ENCODE assay signal across 11 mouse cellular contexts in genomic region chr15:10599413-10599812, GRCm38 (mm10). TPM values are rescaled to one million over a fixed set of nuclear protein-coding genes. Genes with fewer than 3 reads are reported as not detected.
DNase-seq lines count a peak whose midpoint lies in the region; ATAC-seq and TF ChIP-seq lines count a peak whose summit lies in the region.
"Had no signal": no experiment of that assay in that cellular context is flagged by ENCODE, and none has a peak within 500 bp of the region (broad histone marks: within the 10 kb centered on the region; RNA-seq: fewer than 3 reads in every experiment).

No protein-coding gene starts in this region.

- TF ChIP-seq CTCF in forebrain, postnatal 0 days (IDR thresholded peaks at IDR 0.05; ENCODE audit: low read depth) = no peak

- H3K27me3 ChIP-seq in forebrain, postnatal 0 days (ENCODE audit: insufficient read depth, low read length) = no peaks in the 10 kb centered on the region
- H3K27me3 ChIP-seq in forebrain, embryonic 14.5 days (replicated peaks; ENCODE audit: control insufficient read depth, insufficient read depth, low read length) = no peaks in the 10 kb centered on the region
- no peaks in the 10 kb centered on the region for H3K27me3 ChIP-seq in midbrain, embryonic 14.5 days (ENCODE audit: control insufficient read depth, insufficient read depth, low read length)
- H3K27me3 ChIP-seq in midbrain, embryonic 10.5 days (ENCODE audit: low read depth, poor library complexity, severe bottlenecking) = no peaks in the 10 kb centered on the region

- H3K9me3 ChIP-seq in forebrain, postnatal 0 days (ENCODE audit: low read length) = no peaks in the 10 kb centered on the region
- 0 out of 2 replicates have a peak, but pooled peaks cover 3% of the 10 kb centered on the region for H3K9me3 ChIP-seq in forebrain, embryonic 14.5 days (replicated peaks; ENCODE audit: control insufficient read depth, low read length)
- H3K9me3 ChIP-seq in midbrain, embryonic 14.5 days (ENCODE audit: control insufficient read depth, low read length) = no peaks in the 10 kb centered on the region
- peaks cover 9% of the 10 kb centered on the region for H3K9me3 ChIP-seq in midbrain, embryonic 10.5 days (replicated peaks)

- peak; percentile 65 for ATAC-seq in forebrain, postnatal 0 days
- ATAC-seq in forebrain, embryonic 14.5 days = no peak
- no peak for ATAC-seq in midbrain, embryonic 14.5 days (ENCODE audit: low FRiP score, low TSS enrichment)
- ATAC-seq in hematopoietic stem cell, adult 5-6 weeks (replicated peaks in 1 of 2; ENCODE audit: insufficient read depth in 1 of 2, low FRiP score in 2 of 2, low TSS enrichment in 1 of 2, low read depth in 1 of 2, poor library complexity in 2 of 2, severe bottlenecking in 2 of 2) = peak; percentile 94 to 96

- H3K4me1 ChIP-seq in forebrain, postnatal 0 days (ENCODE audit: insufficient read depth) = no peaks in the 10 kb centered on the region
- no peaks in the 10 kb centered on the region for H3K4me1 ChIP-seq in forebrain, embryonic 14.5 days (ENCODE audit: control insufficient read depth, insufficient read depth, low read length)
- no peaks in the 10 kb centered on the region for H3K4me1 ChIP-seq in midbrain, embryonic 14.5 days (ENCODE audit: control insufficient read depth, insufficient read depth, low read length)
- peaks cover 23% of the 10 kb centered on the region for H3K4me1 ChIP-seq in midbrain, embryonic 10.5 days

- no peak overlapping the region for H3K4me3 ChIP-seq in forebrain, postnatal 0 days (ENCODE audit: low read depth, low read length)
- H3K4me3 ChIP-seq in forebrain, embryonic 14.5 days (ENCODE audit: low read depth, low read length) = no peak overlapping the region
- H3K4me3 ChIP-seq in midbrain, embryonic 14.5 days (replicated peaks; ENCODE audit: low read depth, low read length) = no peak overlapping the region
- H3K4me3 ChIP-seq in midbrain, embryonic 10.5 days = no peak overlapping the region

- 73% methylated on average over 7 of the region's 7 CpGs for WGBS in forebrain, postnatal 0 days
- 84% methylated on average over 7 of the region's 7 CpGs for WGBS in forebrain, embryonic 14.5 days
- WGBS in midbrain, embryonic 14.5 days = 75% methylated on average over 7 of the region's 7 CpGs
- WGBS in midbrain, embryonic 10.5 days = 80% methylated on average over 7 of the region's 7 CpGs

- no peak for DNase-seq in forebrain, postnatal 0 days
- no peak for DNase-seq in forebrain, embryonic 14.5 days (ENCODE audit: low spot score)
- peak; percentile 30 for DNase-seq in midbrain, embryonic 14.5 days
- DNase-seq in midbrain, embryonic 10.5 days (ENCODE audit: low spot score) = no peak
- DNase-seq in urinary bladder, postnatal 10 days (ENCODE audit: low spot score) = no peak
- no peak for DNase-seq in cerebellum, adult 11 months
- DNase-seq in c-Kit-positive CD71-positive TER-119-positive erythroid progenitor cells, embryonic 14.5 days (ENCODE audit: low spot score) = no peak
- DNase-seq: right cerebral cortex, postnatal 14 days had no signal

- H3K4me2 ChIP-seq in forebrain, postnatal 0 days (ENCODE audit: low read depth) = no peak overlapping the region
- no peak overlapping the region for H3K4me2 ChIP-seq in forebrain, embryonic 14.5 days (ENCODE audit: low read length)
- H3K4me2 ChIP-seq in midbrain, embryonic 14.5 days (ENCODE audit: low read length) = no peak overlapping the region

- no peak overlapping the region for H3K27ac ChIP-seq in forebrain, postnatal 0 days (ENCODE audit: low read depth, low read length)
- H3K27ac ChIP-seq in forebrain, embryonic 14.5 days (ENCODE audit: low read depth, low read length) = no peak overlapping the region
- no peak overlapping the region for H3K27ac ChIP-seq in midbrain, embryonic 14.5 days (replicated peaks; ENCODE audit: low read depth, low read length)
- H3K27ac ChIP-seq in midbrain, embryonic 10.5 days (replicated peaks) = no peak overlapping the region; the same call in 1 of the 2 replicates

- H3K36me3 ChIP-seq in forebrain, postnatal 0 days (ENCODE audit: insufficient read depth) = no peaks in the 10 kb centered on the region
- no peaks in the 10 kb centered on the region for H3K36me3 ChIP-seq in forebrain, embryonic 14.5 days (ENCODE audit: control insufficient read depth, insufficient read depth, low read length)
- no peaks in the 10 kb centered on the region for H3K36me3 ChIP-seq in midbrain, embryonic 14.5 days (ENCODE audit: control insufficient read depth, insufficient read depth, low read length)
- H3K36me3 ChIP-seq in midbrain, embryonic 10.5 days = peaks cover 48% of the 10 kb centered on the region

- no peak overlapping the region for H3K9ac ChIP-seq in forebrain, postnatal 0 days
- no peak overlapping the region for H3K9ac ChIP-seq in forebrain, embryonic 14.5 days (ENCODE audit: low read length)
- no peak overlapping the region for H3K9ac ChIP-seq in midbrain, embryonic 14.5 days (replicated peaks; ENCODE audit: low read length)

RNA-seq across cellular contexts. Expression of gene Ttc23l, which starts 40.9 kb away (rescaled TPM):
- total RNA-seq in forebrain, postnatal 0 days (2014; rRNA removed) = not detected in 2 replicates
- not detected in 2 replicates for polyA plus RNA-seq in forebrain, postnatal 0 days (2015; fragmentation: Nextera tagmentation; extraction: Ambion mirVana)
- not detected in 2 replicates for polyA plus RNA-seq in forebrain, embryonic 14.5 days (2014; fragmentation: Nextera tagmentation; extraction: Ambion mirVana)
- 0.11 TPM in 1 of 2 replicates, not detected in the other for polyA plus RNA-seq in midbrain, embryonic 14.5 days (2014; fragmentation: Nextera tagmentation; extraction: Ambion mirVana)
- polyA plus RNA-seq in midbrain, embryonic 10.5 days (2016; fragmentation: Nextera tagmentation; extraction: Ambion mirVana) = not detected in 2 replicates
- not detected in 2 replicates for total RNA-seq in hematopoietic stem cell, adult 5-6 weeks (2017)
- polyA plus RNA-seq: brain, embryonic 14.5 days; limb, embryonic 11.5 days had no signal

Comparison
In these comparisons a context has a peak if more than half of its experiments do, and no peak if none do; other contexts are left out.
1. ATAC-seq: peak in forebrain, postnatal 0 days (single experiment) and hematopoietic stem cell, adult 5-6 weeks (2 of 2); none in forebrain, embryonic 14.5 days (single experiment) and midbrain, embryonic 14.5 days (single experiment).